Mouse (Mus musculus) myocyte (in vitro differentiated cells): ENCODE results near the gene Zfp575. TPM values are rescaled to one million over a fixed set of nuclear protein-coding genes. Genes with fewer than 3 reads are reported as not detected.
A peak's percentile ranks its signal among the peaks of the same experiment; 100 is the strongest.

ENCODE experiments used
- H3K27me3 ChIP-seq: one replicate; pipeline ENCODE4 v1.6.1; 2011; ENCODE audit not compliant: control insufficient read depth, insufficient read depth, insufficient read length
- H3K36me3 ChIP-seq: one replicate; pipeline ENCODE4 v1.6.1; 2011; ENCODE audit not compliant: control insufficient read depth, insufficient read depth
- H3K4me2 ChIP-seq: one replicate; pipeline ENCODE4 v1.6.1; 2011; ENCODE audit warnings: low read depth, control low read depth
- H3K4me3 ChIP-seq: one replicate; pipeline ENCODE4 v1.5.1; 2011; ENCODE audit warnings: mild to moderate bottlenecking, control low read depth, moderate library complexity
- H3K79me2 ChIP-seq: one replicate; pipeline ENCODE4 v1.6.1; 2011; ENCODE audit not compliant: control insufficient read depth, insufficient read depth
- H3ac ChIP-seq: one replicate; pipeline ENCODE4 v1.6.1; 2011; ENCODE audit not compliant: control insufficient read depth, insufficient read length
- CEBPB ChIP-seq: IDR thresholded peaks from 2 replicates; pipeline ENCODE4 v1.6.1; 2011; ENCODE audit warnings: mild to moderate bottlenecking, moderate library complexity; ENCODE audit not compliant: poor library complexity, insufficient read depth, severe bottlenecking
- E2F4 ChIP-seq: IDR thresholded peaks from one replicate; pipeline ENCODE4 v1.6.1; 2011; ENCODE audit warnings: mild to moderate bottlenecking, control low read depth, moderate library complexity; ENCODE audit not compliant: insufficient read depth
- MAX ChIP-seq: IDR thresholded peaks from one replicate; pipeline ENCODE4 v1.6.1; 2011; ENCODE audit warnings: low read depth, mild to moderate bottlenecking, control low read depth
- MYOD1 ChIP-seq, 3 experiments: IDR thresholded peaks; one replicate each; pipeline ENCODE4 v1.6.1; 2011; ENCODE audit warnings: control low read depth in 2 of 3, low read depth in 2 of 3, mild to moderate bottlenecking in 2 of 3, moderate library complexity in 1 of 3; ENCODE audit not compliant: insufficient read length in 2 of 3, control insufficient read depth in 1 of 3
- MYOG ChIP-seq, 3 experiments: IDR thresholded peaks; one replicate each; pipeline ENCODE4 v1.6.1; 2011; ENCODE audit warnings: control low read depth in 2 of 3, low read depth in 2 of 3, mild to moderate bottlenecking in 2 of 3; ENCODE audit not compliant: insufficient read length in 2 of 3, control insufficient read depth in 1 of 3, insufficient read depth in 1 of 3
- POLR2A ChIP-seq: IDR thresholded peaks from one replicate; pipeline ENCODE4 v1.6.1; 2011; ENCODE audit warnings: low read depth, mild to moderate bottlenecking, control low read depth, moderate library complexity; ENCODE audit not compliant: insufficient read length
- POLR2AphosphoS2 ChIP-seq: IDR thresholded peaks from one replicate; pipeline ENCODE4 v1.6.1; 2011; ENCODE audit warnings: low read depth, control low read depth; ENCODE audit not compliant: insufficient read length
- REST ChIP-seq: IDR thresholded peaks from one replicate; pipeline ENCODE4 v1.6.1; 2011; ENCODE audit warnings: mild to moderate bottlenecking, control low read depth, moderate library complexity; ENCODE audit not compliant: insufficient read depth, insufficient read length
- SRF ChIP-seq: IDR thresholded peaks from one replicate; pipeline ENCODE4 v1.6.1; 2011; ENCODE audit warnings: low read depth; ENCODE audit not compliant: control insufficient read depth, insufficient read length
- TCF12 ChIP-seq: IDR thresholded peaks from one replicate; pipeline ENCODE4 v1.6.1; 2011; ENCODE audit warnings: mild to moderate bottlenecking, control low read depth; ENCODE audit not compliant: poor library complexity, insufficient read depth, severe bottlenecking
- TCF3 ChIP-seq: IDR thresholded peaks from one replicate; pipeline ENCODE4 v1.6.1; 2011; ENCODE audit warnings: low read depth, control low read depth; ENCODE audit not compliant: insufficient read length
- USF1 ChIP-seq: IDR thresholded peaks from one replicate; pipeline ENCODE4 v1.6.1; 2011; ENCODE audit warnings: low read depth, mild to moderate bottlenecking, control low read depth, moderate library complexity
- polyA plus RNA-seq: library from polyadenylated mRNA; unstranded; fragments of >200 nt; fragmentation: generic; extraction: Trizol; gene quantifications from one replicate; pipeline ENCODE4 v1.2.1, GENCODE M21; 2012; ENCODE audit warnings: missing spikeins

Zfp575 gene
- polyA plus RNA-seq, 1 experiment, result 0.12 TPM

DNA sequence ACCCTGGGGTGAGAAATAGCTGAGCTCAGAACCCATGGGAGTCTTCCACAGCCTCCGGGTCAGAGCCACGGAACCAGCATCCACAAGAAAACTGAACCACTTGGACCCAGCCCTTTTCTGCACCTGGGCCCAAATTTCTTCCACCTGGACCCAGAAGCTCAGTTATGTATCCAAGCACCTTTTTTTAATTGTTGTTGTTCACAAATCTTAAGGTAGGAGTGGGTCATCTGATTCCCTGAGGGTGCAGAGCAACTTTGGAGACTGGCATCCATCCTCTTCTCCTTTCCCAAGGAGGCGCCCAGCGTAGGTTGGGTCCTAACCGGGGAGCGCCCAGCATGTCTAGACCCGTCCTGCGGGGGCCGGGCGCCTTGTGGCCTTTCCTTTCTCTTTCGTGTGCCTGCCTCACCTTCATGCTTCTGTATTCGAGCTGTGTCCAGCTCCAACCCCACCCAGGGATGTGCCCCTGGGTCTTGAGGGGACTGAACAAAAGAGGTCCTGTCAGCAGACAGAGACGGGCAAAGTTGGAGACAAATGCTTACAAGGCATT lies 41.3 kb downstream of the Zfp575 start, which contains the start of the genes Pinlyp and Xrcc1:
Gene Pinlyp, minus strand, starts transcription at position 51 of the 547 bp plus-strand sequence.
Gene Xrcc1, plus strand, starts transcription at position 222 of the 547 bp plus-strand sequence.
- no peaks in the 10 kb centered on the region for H3K36me3 ChIP-seq
- TF ChIP-seq MAX (no peak), MYOD1 (IDR thresholded peaks at IDR 0.05; ENCODE audit: control insufficient read depth in 1 of 3, insufficient read length in 2 of 3, low read depth in 2 of 3) (no peak), POLR2AphosphoS2 (no peak), TCF12 (no peak), POLR2A (no peak), USF1 (no peak), MYOG (IDR thresholded peaks at IDR 0.05; ENCODE audit: control insufficient read depth in 1 of 3, insufficient read depth in 1 of 3, insufficient read length in 2 of 3, low read depth in 2 of 3) (no peak), CEBPB (no peak)
- H3K4me3 ChIP-seq, result peak within 1 kb of the TSS; percentile 51
- peak within 1 kb of the TSS; percentile 84 for H3K4me2 ChIP-seq
- H3K27me3 ChIP-seq, result no peaks in the 10 kb centered on the region
- H3K79me2 ChIP-seq, result peaks cover 7% of the 10 kb centered on the region
- H3ac ChIP-seq, result peak within 1 kb of the TSS; percentile 11

- TF ChIP-seq E2F4 (no peak), CEBPB (no peak), POLR2A (no peak), TCF12 (no peak), REST (no peak)
Observed at GRCm38 (mm10) chr7:24544506-24544905, 42.9 kb downstream of the Zfp575 start.

GRCm38 (mm10) chr7:24539686-24540085 lies 47.8 kb downstream of the Zfp575 start:
- TF ChIP-seq USF1 (no peak), REST (no peak), MYOG (IDR thresholded peaks at IDR 0.05; ENCODE audit: control insufficient read depth in 1 of 3, insufficient read depth in 1 of 3, insufficient read length in 2 of 3, low read depth in 2 of 3) (no peak), POLR2AphosphoS2 (no peak), SRF (no peak), E2F4 (no peak), TCF3 (no peak), CEBPB (no peak), MYOD1 (IDR thresholded peaks at IDR 0.05; ENCODE audit: control insufficient read depth in 1 of 3, insufficient read length in 2 of 3, low read depth in 2 of 3) (no peak), TCF12 (no peak), MAX (no peak), POLR2A (no peak)
- no peak overlapping the region for H3K4me3 ChIP-seq
- H3K36me3 ChIP-seq, result no peaks in the 10 kb centered on the region
- H3K79me2 ChIP-seq, result no peaks in the 10 kb centered on the region
- no peaks in the 10 kb centered on the region for H3K27me3 ChIP-seq
- H3ac ChIP-seq, result no peak overlapping the region
- H3K4me2 ChIP-seq, result no peak overlapping the region

More at GRCm38 (mm10) chr7:24544506-24544905, 42.9 kb downstream of the Zfp575 start:
- Histone ChIP-seq H3K4me3 (no peak overlapping the region), H3K36me3 (no peaks in the 10 kb centered on the region), H3K27me3 (no peaks in the 10 kb centered on the region), H3ac (no peak overlapping the region), H3K79me2 (peaks cover 7% of the 10 kb centered on the region), H3K4me2 (no peak overlapping the region)

- Histone ChIP-seq H3K27me3 (no peaks in the 10 kb centered on the region), H3K79me2 (no peaks in the 10 kb centered on the region), H3K36me3 (no peaks in the 10 kb centered on the region), H3K4me2 (peak overlapping the region; percentile 58), H3K4me3 (no peak overlapping the region), H3ac (no peak overlapping the region)
- TF ChIP-seq TCF3 (no peak), CEBPB (0 out of 2 replicates have a peak, but pooled peaks have one; percentile 7)
Observed at GRCm38 (mm10) chr7:24538701-24539100, 48.7 kb downstream of the Zfp575 start.

- TF ChIP-seq MYOD1 (IDR thresholded peaks at IDR 0.05; ENCODE audit: control insufficient read depth in 1 of 3, insufficient read length in 2 of 3, low read depth in 2 of 3) (no peak), POLR2A (peak; percentile 26), MAX (no peak), MYOG (IDR thresholded peaks at IDR 0.05; ENCODE audit: control insufficient read depth in 1 of 3, insufficient read depth in 1 of 3, insufficient read length in 2 of 3, low read depth in 2 of 3) (peak in 1 of 3 experiments; percentile 24), SRF (no peak), CEBPB (no peak), REST (no peak), TCF3 (no peak), USF1 (no peak), TCF12 (no peak), POLR2AphosphoS2 (peak; percentile 68), E2F4 (no peak)
Observed at GRCm38 (mm10) chr7:24538154-24538553, 49.3 kb downstream of the Zfp575 start.

More at GRCm38 (mm10) chr7:24538154-24538553, 49.3 kb downstream of the Zfp575 start:
- H3ac ChIP-seq, result no peak overlapping the region
- no peak overlapping the region for H3K4me3 ChIP-seq
- no peaks in the 10 kb centered on the region for H3K79me2 ChIP-seq
- H3K36me3 ChIP-seq, result no peaks in the 10 kb centered on the region
- H3K27me3 ChIP-seq, result no peaks in the 10 kb centered on the region
- H3K4me2 ChIP-seq, result peak overlapping the region; percentile 58
